Mouse (Mus musculus) limb, embryonic 12.5 days (tissue): ENCODE data around the gene 4930426L09Rik. TPM values are rescaled to one million over a fixed set of nuclear protein-coding genes. Genes with fewer than 3 reads are reported as not detected.
A peak's percentile ranks its signal among the peaks of the same experiment; 100 is the strongest.

Experiments
- ATAC-seq: fragments of 200-750 bp; cut with Nextera tagmentation; 2 replicates; pipeline ENCODE4 v1.8.0; 2017; ENCODE audit warnings: low read depth, moderate TSS enrichment; ENCODE audit not compliant: insufficient number of reproducible peaks, insufficient read depth, low FRiP score, low TSS enrichment
- H3K27ac ChIP-seq: fragments of 300-500 bp; sonication (generic); 2 replicates; pipeline ENCODE4 v1.5.1; 2016; ENCODE audit warnings: mild to moderate bottlenecking, moderate library complexity
- H3K27me3 ChIP-seq: fragments of 300-500 bp; sonication (generic); 2 replicates; pipeline ENCODE4 v1.6.1; 2016; ENCODE audit warnings: mild to moderate bottlenecking, moderate library complexity
- H3K36me3 ChIP-seq: fragments of 300-500 bp; sonication (generic); 2 replicates; pipeline ENCODE4 v1.6.1; 2016; ENCODE audit warnings: mild to moderate bottlenecking, moderate library complexity
- H3K4me1 ChIP-seq: fragments of 300-500 bp; sonication (generic); replicated peaks from 2 replicates; pipeline ENCODE4 v1.6.1; 2016
- H3K4me2 ChIP-seq: fragments of 300-500 bp; sonication (generic); 2 replicates; pipeline ENCODE4 v1.6.1; 2016; ENCODE audit warnings: mild to moderate bottlenecking, moderate library complexity
- H3K4me3 ChIP-seq: fragments of 300-500 bp; sonication (generic); replicated peaks from 2 replicates; pipeline ENCODE4 v1.5.1; 2016; ENCODE audit warnings: mild to moderate bottlenecking
- H3K9ac ChIP-seq: fragments of 300-500 bp; sonication (generic); replicated peaks from 2 replicates; pipeline ENCODE4 v1.6.1; 2016; ENCODE audit warnings: mild to moderate bottlenecking, moderate library complexity
- H3K9me3 ChIP-seq: fragments of 300-500 bp; sonication (generic); 2 replicates; pipeline ENCODE4 v1.6.1; 2016; ENCODE audit warnings: mild to moderate bottlenecking, moderate library complexity
- WGBS: fragments of 180-500 bp; shearing (Covaris S2); methylation state at CpG from one replicate; pipeline ENCODE4 v1.1.7; 2016; 5-methylcytosine and 5-hydroxymethylcytosine counted together
- polyA plus RNA-seq: library from polyadenylated mRNA; unstranded; fragments of >200 nt; fragmentation: Nextera tagmentation; extraction: Ambion mirVana; gene quantifications from 2 replicates; pipeline ENCODE4 v1.2.1, GENCODE M21; 2016

The 4930426L09Rik gene
- 0.14 and 0.47 TPM in 2 replicates for polyA plus RNA-seq

DNA sequence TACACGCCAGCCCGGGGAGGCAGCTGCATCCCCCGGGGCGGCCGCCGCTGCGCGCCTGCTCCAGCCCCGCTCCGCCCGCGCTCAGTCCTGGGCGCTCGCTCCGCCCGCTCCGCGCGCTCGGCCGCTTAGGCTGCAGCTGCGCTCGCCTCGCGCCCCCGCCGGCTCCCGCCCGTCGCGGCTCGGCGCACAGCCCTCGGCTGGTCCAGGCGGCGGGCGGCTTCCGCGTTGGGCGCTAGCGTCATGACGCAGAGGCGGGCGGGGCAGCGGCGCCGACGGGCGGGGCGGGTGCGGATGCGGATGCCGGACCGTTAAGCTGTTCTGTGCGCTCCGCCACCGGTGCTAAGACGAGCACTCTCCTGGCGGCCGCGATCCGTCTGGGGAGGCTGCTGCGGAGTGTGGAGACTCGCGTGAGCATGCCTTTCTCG lies at the start of gene 4930426L09Rik, which contains the start of gene Pip4k2a:
TSS of gene 4930426L09Rik (plus strand) at position 290 of the 425 bp plus-strand sequence.
TSS of gene Pip4k2a (minus strand) at position 73 of the 425 bp plus-strand sequence.
- peak within 1 kb of the TSS; percentile 76 for H3K9ac ChIP-seq
- H3K4me3 ChIP-seq: peak within 1 kb of the TSS; percentile 71
- no peaks in the 10 kb centered on the region for H3K36me3 ChIP-seq
- H3K27me3 ChIP-seq: no peaks in the 10 kb centered on the region; the same call in 1 of the 2 replicates
- H3K9me3 ChIP-seq: no peaks in the 10 kb centered on the region
- H3K27ac ChIP-seq: peak within 1 kb of the TSS; percentile 87
- H3K4me2 ChIP-seq: peak within 1 kb of the TSS; percentile 96
- 1% methylated on average over 55 of the region's 66 CpGs for WGBS
- peak; percentile 95 for ATAC-seq
- H3K4me1 ChIP-seq: peaks cover 21% of the 10 kb centered on the region

DNA sequence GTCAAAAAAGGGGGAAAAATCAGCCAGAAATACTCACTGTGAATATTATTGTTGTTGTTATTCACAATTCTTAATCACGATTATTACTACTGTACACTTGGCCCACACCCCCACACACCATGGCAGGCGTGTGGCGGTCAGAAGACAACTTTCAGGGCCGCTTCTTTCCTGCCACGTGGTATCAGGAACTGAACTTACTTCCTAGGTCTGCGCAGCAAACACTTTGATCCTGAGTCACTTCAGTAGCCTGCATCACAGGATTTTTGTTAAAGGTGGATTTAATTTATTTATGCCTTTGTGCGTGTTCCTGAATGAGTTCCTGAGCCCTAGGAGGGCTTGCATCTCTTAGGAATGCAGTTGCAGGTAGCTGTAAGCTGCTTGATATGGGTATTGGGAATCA lies 49.4 kb upstream of the 4930426L09Rik start:
- no peak overlapping the region for H3K9ac ChIP-seq
- H3K27me3 ChIP-seq: peaks cover 38% of the 10 kb centered on the region
- no peak for ATAC-seq
- H3K9me3 ChIP-seq: no peaks in the 10 kb centered on the region
- H3K27ac ChIP-seq: no peak overlapping the region
- peaks cover 36% of the 10 kb centered on the region for H3K4me1 ChIP-seq
- H3K4me3 ChIP-seq: no peak overlapping the region
- WGBS: 51% methylated on average over 7 of the region's 7 CpGs
- no peak overlapping the region for H3K4me2 ChIP-seq
- H3K36me3 ChIP-seq: no peaks in the 10 kb centered on the region

DNA sequence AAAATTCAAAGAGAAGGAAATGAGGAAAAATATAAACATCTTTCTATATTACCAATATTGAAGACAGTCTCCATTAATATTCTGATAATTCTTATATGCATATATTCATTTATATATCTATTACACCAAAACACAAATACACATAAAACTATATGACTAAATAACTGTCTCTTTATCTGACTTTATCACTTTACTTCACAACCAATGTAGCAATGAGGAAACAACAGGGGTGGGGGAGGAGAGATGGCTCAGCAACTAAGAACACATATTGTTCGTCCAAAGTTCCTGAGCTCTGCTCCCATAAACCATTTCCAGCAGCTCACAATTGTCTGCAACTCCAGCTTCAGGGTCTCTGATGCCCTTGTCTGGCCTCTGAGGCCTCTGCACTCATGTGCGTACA lies 47.4 kb upstream of the 4930426L09Rik start:
- no peaks in the 10 kb centered on the region for H3K36me3 ChIP-seq
- no peak overlapping the region for H3K9ac ChIP-seq
- peaks cover 35% of the 10 kb centered on the region for H3K27me3 ChIP-seq
- H3K4me3 ChIP-seq: no peak overlapping the region
- no peaks in the 10 kb centered on the region for H3K9me3 ChIP-seq
- ATAC-seq: no peak
- 61% methylated on average over 2 of the region's 2 CpGs for WGBS
- H3K27ac ChIP-seq: no peak overlapping the region
- no peak overlapping the region for H3K4me2 ChIP-seq
- peaks cover 55% of the 10 kb centered on the region for H3K4me1 ChIP-seq

DNA sequence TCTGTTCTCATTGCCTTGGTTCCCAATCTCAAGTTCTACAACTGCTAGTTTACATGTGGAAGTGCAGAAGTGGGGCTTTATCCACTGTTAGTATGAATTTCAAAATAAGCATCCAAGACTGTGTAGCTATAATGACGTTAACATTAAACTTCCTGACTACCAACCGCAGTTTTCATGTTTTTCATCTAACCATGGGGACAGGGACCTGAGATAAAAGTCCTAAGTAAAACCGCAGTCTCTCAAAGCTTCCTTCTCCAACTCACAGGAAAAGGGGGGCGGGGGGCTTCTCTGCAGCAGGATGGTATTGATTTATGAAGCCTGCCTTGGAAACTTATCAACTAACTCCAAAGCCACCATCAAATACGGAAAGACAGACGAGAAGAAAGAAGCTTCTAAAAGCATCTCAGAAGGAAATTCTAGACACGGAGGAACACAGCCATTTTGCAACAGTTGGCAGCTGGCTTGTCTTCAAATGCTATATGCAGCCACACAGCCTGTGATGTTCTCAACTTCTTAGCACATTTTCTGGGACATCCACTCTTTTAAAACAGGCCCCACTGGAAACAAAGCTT lies 46.0 kb upstream of the 4930426L09Rik start:
- H3K4me3 ChIP-seq: no peak overlapping the region

DNA sequence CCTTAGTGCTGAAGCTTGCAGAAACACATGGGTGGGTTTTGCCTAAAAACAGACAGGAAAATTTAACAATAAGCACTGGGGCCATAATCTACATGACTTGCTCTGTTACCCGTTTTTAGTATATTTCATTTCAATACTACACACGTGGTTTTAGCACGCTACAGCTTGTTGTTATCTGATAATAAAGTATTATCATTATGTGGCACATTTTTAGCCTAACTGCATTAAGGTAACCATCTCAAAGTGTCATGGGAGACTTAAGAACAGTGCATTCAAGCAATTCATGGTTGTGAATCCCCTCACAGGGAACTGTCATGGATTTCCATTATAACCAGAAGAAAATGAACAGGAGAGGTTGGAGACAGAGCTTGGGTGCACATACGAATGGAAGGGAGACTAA lies 43.7 kb upstream of the 4930426L09Rik start:
- no peak for ATAC-seq
- 64% methylated on average over 4 of the region's 4 CpGs for WGBS
- Histone ChIP-seq H3K4me2 (no peak overlapping the region), H3K36me3 (no peaks in the 10 kb centered on the region), H3K4me1 (peaks cover 47% of the 10 kb centered on the region), H3K9ac (no peak overlapping the region), H3K27ac (no peak overlapping the region), H3K4me3 (no peak overlapping the region), H3K27me3 (peaks cover 29% of the 10 kb centered on the region), H3K9me3 (no peaks in the 10 kb centered on the region)

More for the DNA sequence above, 46.0 kb upstream of the 4930426L09Rik start:
- 41% methylated on average over 7 of the region's 7 CpGs for WGBS
- no peak overlapping the region for H3K4me2 ChIP-seq
- H3K36me3 ChIP-seq: no peaks in the 10 kb centered on the region
- peaks cover 29% of the 10 kb centered on the region for H3K27me3 ChIP-seq
- ATAC-seq: no peak
- H3K9ac ChIP-seq: no peak overlapping the region
- no peak overlapping the region for H3K27ac ChIP-seq
- H3K4me1 ChIP-seq: peaks cover 57% of the 10 kb centered on the region
- no peaks in the 10 kb centered on the region for H3K9me3 ChIP-seq

DNA sequence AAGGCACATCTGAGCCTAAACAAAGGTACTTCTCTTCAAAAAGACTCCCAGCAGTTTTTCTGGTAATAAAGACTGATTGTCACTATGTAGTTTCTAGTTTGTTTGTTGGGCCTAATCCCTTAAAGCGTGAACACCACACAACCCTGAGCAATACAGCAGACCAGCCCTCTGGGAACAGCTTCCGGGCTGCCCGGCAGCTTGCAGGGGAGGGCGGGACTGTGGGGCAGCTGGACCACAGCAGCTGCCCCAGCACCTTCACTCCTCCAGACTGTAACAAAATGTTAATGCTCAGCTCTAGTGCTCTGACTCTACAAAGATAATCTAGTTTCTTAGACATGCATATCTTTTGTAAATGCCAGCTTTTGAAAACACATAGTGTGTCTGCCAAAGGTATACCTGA lies 43.1 kb upstream of the 4930426L09Rik start:
- Histone ChIP-seq H3K4me2 (no peak overlapping the region), H3K4me1 (peaks cover 48% of the 10 kb centered on the region), H3K9me3 (no peaks in the 10 kb centered on the region), H3K27me3 (peaks cover 27% of the 10 kb centered on the region), H3K4me3 (no peak overlapping the region), H3K9ac (no peak overlapping the region), H3K36me3 (no peaks in the 10 kb centered on the region), H3K27ac (no peak overlapping the region)
- no peak for ATAC-seq
- 20% methylated on average over 4 of the region's 4 CpGs for WGBS

DNA sequence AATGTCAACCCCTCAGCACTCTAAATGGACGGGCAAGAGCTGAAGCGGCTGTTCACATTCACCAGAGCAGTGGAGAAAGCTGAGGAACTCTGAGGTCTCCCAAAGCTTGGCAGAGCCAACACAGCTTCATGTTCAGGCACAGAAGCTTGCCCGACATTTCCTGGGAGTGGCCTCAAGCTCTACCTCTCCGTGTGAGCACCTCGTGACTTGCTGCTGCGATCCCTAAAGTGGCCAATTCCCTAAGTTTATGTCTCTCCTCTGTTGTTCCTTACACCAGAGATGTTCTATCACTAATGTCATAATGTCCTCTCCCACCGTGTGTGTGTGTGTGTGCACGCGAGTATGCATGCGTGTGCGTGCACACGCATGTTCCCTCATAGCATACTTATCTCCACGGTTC lies 42.5 kb upstream of the 4930426L09Rik start:
- peaks cover 55% of the 10 kb centered on the region for H3K4me1 ChIP-seq
- peaks cover 25% of the 10 kb centered on the region for H3K27me3 ChIP-seq
- H3K9ac ChIP-seq: no peak overlapping the region
- H3K9me3 ChIP-seq: no peaks in the 10 kb centered on the region
- ATAC-seq: no peak
- no peak overlapping the region for H3K4me3 ChIP-seq
- no peak overlapping the region for H3K27ac ChIP-seq
- WGBS: 88% methylated on average over 13 of the region's 13 CpGs
- H3K4me2 ChIP-seq: no peak overlapping the region
- H3K36me3 ChIP-seq: no peaks in the 10 kb centered on the region

DNA sequence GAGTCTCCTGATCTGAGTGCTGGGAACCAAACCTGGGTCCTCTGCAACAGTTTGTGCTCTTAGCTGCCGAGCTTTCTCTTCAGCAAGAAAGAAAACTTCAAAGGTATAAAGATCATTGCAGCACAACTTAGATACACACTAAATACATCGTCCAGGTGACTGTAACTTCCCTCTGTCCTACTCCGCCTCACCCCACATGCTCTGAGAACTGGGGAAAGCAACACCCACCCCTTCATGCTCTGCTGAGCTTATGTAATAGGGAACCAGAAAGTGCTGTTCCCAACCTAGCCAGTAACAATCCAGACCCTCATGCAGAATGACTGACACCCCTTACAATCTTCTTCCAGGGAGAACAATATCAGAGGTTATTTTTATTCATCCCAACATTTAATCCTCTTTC lies 41.7 kb upstream of the 4930426L09Rik start:
- no peak overlapping the region for H3K9ac ChIP-seq
- peaks cover 60% of the 10 kb centered on the region for H3K4me1 ChIP-seq
- H3K4me2 ChIP-seq: no peak overlapping the region
- no peak for ATAC-seq
- H3K27me3 ChIP-seq: peaks cover 25% of the 10 kb centered on the region
- H3K4me3 ChIP-seq: no peak overlapping the region
- H3K36me3 ChIP-seq: no peaks in the 10 kb centered on the region
- H3K9me3 ChIP-seq: no peaks in the 10 kb centered on the region
- 87% methylated on average over 3 of the region's 3 CpGs for WGBS
- H3K27ac ChIP-seq: no peak overlapping the region

DNA sequence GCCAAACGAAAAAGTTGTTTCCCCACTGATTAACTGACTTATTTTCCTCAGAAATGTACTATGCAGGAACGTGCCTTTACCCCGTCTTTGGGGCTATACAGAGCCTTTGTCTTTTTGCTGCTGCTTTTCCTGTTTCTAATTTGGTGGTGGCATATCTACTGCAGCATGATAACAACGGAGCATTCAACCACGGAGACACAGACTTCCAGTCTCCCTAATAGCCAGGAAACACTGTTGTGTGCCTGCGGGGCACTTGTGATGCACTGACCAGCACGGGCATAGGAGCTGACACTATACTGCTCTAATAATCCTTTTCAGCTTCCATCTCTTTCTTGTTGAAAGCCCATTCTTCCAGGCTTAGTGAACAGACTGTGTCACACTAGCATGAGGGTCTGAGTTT lies 41.2 kb upstream of the 4930426L09Rik start:
- 60% methylated on average over 7 of the region's 7 CpGs for WGBS
- no peak for ATAC-seq
- Histone ChIP-seq H3K4me1 (peaks cover 60% of the 10 kb centered on the region), H3K9ac (no peak overlapping the region), H3K27me3 (peaks cover 25% of the 10 kb centered on the region), H3K27ac (no peak overlapping the region), H3K9me3 (no peaks in the 10 kb centered on the region), H3K4me3 (no peak overlapping the region), H3K36me3 (no peaks in the 10 kb centered on the region), H3K4me2 (no peak overlapping the region)

DNA sequence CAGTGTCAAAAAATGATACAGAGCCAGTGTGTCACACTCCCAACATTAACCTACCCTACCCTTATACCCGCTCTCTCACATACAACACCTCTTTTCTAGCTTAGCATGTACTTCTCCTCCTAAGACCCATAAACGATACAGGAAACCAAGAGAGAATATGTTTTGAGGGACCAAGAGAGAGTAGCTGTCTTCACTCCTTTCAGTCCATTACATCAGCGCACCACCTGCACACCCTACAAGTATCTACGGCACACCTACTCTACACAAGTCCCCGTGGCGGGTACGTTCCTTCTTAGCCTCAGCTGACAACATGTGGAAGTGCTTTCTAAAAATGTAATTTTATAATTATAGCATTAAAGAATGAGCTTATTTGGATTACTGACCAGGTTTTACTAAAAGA lies 40.7 kb upstream of the 4930426L09Rik start:
- H3K4me3 ChIP-seq: no peak overlapping the region
- no peak overlapping the region for H3K27ac ChIP-seq
- H3K4me2 ChIP-seq: no peak overlapping the region
- no peak for ATAC-seq
- WGBS: 89% methylated on average over 7 of the region's 7 CpGs
- H3K36me3 ChIP-seq: no peaks in the 10 kb centered on the region
- peaks cover 19% of the 10 kb centered on the region for H3K27me3 ChIP-seq
- no peaks in the 10 kb centered on the region for H3K9me3 ChIP-seq
- peaks cover 55% of the 10 kb centered on the region for H3K4me1 ChIP-seq
- no peak overlapping the region for H3K9ac ChIP-seq

DNA sequence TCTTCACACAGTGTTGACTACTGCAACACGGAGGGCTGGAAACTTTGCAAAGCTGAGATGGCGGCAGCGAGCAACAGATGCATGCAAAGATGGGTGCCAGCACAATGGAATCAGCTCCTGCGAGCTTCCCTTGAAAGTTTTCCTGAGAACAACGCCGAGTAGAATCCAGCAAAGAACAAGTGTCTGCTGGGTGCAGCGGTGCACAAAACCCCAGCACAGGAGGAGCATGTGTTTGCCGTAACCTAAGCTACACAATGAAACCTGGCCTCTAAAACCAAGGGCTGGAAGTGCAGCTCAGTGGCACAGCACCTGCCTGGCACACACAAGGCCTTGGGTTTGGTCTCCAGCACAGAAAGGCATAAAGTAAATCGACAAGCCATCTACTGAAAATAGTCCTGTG lies 40.1 kb upstream of the 4930426L09Rik start:
- Histone ChIP-seq H3K4me2 (no peak overlapping the region), H3K27me3 (peaks cover 16% of the 10 kb centered on the region), H3K4me3 (no peak overlapping the region), H3K4me1 (peaks cover 53% of the 10 kb centered on the region), H3K9ac (no peak overlapping the region), H3K27ac (no peak overlapping the region), H3K36me3 (no peaks in the 10 kb centered on the region), H3K9me3 (no peaks in the 10 kb centered on the region)
- 88% methylated on average over 9 of the region's 9 CpGs for WGBS
- no peak for ATAC-seq

DNA sequence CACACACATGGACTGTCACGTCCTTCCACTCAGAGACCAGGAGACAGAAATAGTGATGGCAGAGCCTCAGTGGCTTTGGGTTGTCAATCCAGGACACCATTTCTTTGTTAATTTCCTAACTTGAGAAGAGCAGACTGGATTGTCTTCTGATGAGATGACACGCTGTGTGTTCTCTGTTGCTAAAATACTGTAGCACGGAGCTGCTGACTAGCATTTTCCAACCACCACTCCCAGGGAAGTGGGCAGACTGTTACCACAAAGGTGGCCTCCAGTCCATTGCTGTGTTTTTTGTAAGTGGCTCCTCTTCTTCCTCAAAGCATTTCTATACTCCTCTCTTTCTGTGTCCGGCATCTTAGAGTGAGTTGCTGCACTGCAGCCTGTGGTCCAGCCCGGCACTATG lies 39.6 kb upstream of the 4930426L09Rik start:
- H3K9me3 ChIP-seq: no peaks in the 10 kb centered on the region
- no peak overlapping the region for H3K9ac ChIP-seq
- peaks cover 53% of the 10 kb centered on the region for H3K4me1 ChIP-seq
- H3K27ac ChIP-seq: no peak overlapping the region
- no peaks in the 10 kb centered on the region for H3K36me3 ChIP-seq
- ATAC-seq: no peak
- H3K4me2 ChIP-seq: no peak overlapping the region
- 95% methylated on average over 5 of the region's 5 CpGs for WGBS
- no peak overlapping the region for H3K4me3 ChIP-seq
- peaks cover 16% of the 10 kb centered on the region for H3K27me3 ChIP-seq
